Mouse (Mus musculus): ENCODE results near the gene Sh3d21. TPM values are rescaled to one million over a fixed set of nuclear protein-coding genes. Genes with fewer than 3 reads are reported as not detected.

Gene Sh3d21
- polyA plus RNA-seq, 1 experiment from 2014 or later = 30.7 TPM

DNA sequence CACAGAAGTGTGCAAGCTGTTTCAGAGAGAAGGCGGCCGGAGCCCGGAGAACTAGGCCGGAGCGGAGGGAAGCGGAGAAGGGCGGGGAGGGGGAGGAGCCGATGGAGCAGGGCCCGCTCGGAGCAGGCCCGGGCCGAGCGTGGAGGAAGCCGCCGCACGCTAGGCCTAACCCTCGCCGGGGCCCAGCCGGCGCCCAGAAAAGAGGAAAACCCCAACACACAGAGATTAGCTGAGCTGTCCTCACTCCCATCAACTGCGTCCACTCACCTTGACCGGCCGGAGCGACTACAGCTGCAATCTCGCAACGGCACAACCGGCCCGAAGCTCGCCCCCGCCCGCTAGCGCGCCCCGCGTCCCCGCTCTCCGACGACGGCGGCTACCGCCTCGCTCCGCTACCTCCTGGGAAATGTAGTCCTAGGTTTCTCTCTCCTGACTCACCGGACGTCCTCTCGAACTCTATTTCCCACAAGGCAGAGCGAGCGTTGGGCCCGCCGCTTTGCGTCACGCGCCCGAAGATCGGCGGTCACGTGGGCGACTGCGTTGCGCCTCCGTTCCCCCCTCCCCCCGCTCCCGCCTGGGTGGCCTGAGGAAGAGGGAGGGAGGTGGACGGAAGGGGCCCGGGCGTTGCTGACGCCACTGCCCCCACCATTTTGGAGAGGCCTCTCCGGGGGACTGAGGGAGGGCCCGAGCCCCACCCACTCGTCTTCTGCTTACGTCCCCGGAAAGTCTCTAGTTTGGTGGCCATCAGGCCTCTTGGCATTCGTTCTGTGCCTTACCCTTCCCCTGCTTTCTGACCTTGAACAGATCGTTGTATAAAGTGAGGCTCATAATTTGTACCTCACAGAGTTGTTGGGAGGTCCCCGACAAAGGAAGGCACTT, 39.3 kb upstream of the Sh3d21 start, which contains the start of gene Thrap3:
TSS of gene Thrap3 (minus strand) at position 458 of the 879 bp plus-strand sequence.
- H3K4me2 ChIP-seq (replicated peaks; ENCODE audit: low read depth, low read length) = peak within 1 kb of the TSS; percentile 65
- peak within 1 kb of the TSS; percentile 87 for H3K9ac ChIP-seq (replicated peaks; ENCODE audit: low read depth)
- H3K4me1 ChIP-seq (ENCODE audit: insufficient read depth, low read depth, low read length) = peaks cover 18% of the 10 kb centered on the region
- peak; percentile 98 for ATAC-seq
- whole genome bisulfite sequencing = under 1% methylated on average over 45 of the region's 75 CpGs
- peak; percentile 100 for DNase-seq (ENCODE audit: low spot score)
- TF ChIP-seq CTCF (IDR thresholded peaks at IDR 0.05) (no peak), EP300 (IDR thresholded peaks at IDR 0.05) (peak; percentile 87)
- H3K4me3 ChIP-seq (ENCODE audit: low read depth, low read length) = peak within 1 kb of the TSS; percentile 80
- H3K27ac ChIP-seq (ENCODE audit: low read length) = peak within 1 kb of the TSS; percentile 99
- no peaks in the 10 kb centered on the region for H3K27me3 ChIP-seq (replicated peaks; ENCODE audit: insufficient read depth, low read length)
- H3K36me3 ChIP-seq (ENCODE audit: insufficient read depth, low read length) = no peaks in the 10 kb centered on the region
- H3K9me3 ChIP-seq (ENCODE audit: low read length) = no peaks in the 10 kb centered on the region

DNA sequence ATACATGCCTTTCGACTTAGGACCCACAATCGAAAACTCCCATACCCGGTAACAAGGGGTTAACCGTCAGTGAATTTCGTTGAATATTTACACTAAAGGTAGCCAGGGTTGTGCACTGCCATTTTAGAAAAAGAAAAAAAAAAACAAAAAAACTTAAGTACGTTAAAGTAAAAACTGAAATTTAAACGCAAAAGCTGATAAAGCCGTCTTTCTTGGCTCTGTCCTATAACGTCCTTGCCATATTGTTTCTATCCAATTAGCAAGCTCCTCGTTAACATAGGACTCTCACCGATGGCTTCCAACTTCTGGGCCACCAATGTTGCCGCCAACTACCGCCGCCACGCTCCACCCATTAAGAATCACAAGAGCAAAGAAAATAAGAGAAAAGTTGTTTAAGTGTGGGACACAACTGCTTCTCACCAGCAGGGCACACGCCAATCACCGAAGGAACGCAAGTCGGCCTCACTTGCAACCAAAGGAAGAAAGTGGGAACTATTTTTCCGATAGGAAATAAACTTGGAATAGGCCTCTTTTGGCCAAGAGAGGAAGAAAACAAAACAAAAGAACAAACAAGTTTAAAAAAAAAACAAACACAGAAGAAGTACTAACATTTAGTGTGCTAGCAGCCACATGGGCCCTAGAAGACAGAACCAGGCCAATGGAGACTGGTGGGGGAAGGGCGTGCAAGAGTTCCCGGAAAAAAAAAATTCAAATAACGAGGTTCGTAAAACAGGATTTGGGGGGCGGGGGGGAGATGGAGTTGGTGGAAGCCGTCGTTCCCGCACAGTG, 38.4 kb upstream of the Sh3d21 start:
- Histone ChIP-seq H3K4me1 (ENCODE audit: insufficient read depth, low read depth, low read length) (peaks cover 19% of the 10 kb centered on the region), H3K4me3 (ENCODE audit: low read depth, low read length) (peak overlapping the region; percentile 80), H3K9me3 (ENCODE audit: low read length) (no peaks in the 10 kb centered on the region), H3K36me3 (ENCODE audit: insufficient read depth, low read length) (no peaks in the 10 kb centered on the region), H3K27ac (ENCODE audit: low read length) (peak overlapping the region; percentile 99), H3K9ac (replicated peaks; ENCODE audit: low read depth) (peak overlapping the region; percentile 87), H3K4me2 (replicated peaks; ENCODE audit: low read depth, low read length) (peak overlapping the region; percentile 65), H3K27me3 (replicated peaks; ENCODE audit: insufficient read depth, low read length) (no peaks in the 10 kb centered on the region)
- no peak for TF ChIP-seq EP300 (IDR thresholded peaks at IDR 0.05)
- TF ChIP-seq CTCF (IDR thresholded peaks at IDR 0.05) = peak; percentile 58
- DNase-seq (ENCODE audit: low spot score) (peak; percentile 89), ATAC-seq (no peak; the same call in 1 of the 2 replicates)
- under 1% methylated on average over 28 of the region's 28 CpGs for WGBS

DNA sequence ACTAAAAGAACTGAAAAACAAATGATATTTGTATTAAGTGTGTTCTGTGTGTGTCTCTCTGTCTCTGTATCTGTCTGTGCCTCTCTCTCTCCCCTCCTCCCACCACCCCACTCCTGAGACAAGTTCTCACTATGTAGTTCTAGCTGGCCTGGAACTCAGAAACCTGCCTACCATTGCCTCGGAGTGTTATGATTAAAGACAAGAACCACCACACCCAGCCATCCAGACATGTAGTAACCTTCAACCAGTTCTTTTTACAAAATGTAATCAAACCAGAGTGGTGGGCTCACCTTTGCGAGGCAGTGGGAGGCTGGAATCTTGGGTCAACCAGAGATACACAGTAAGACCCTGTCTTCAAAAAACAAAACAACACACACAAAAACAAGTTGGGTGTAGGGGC, 37.4 kb upstream of the Sh3d21 start:
- 6% methylated on average over 2 of the region's 2 CpGs for WGBS
- Histone ChIP-seq H3K4me3 (ENCODE audit: low read depth, low read length) (peak overlapping the region; percentile 80), H3K4me1 (ENCODE audit: insufficient read depth, low read depth, low read length) (peaks cover 19% of the 10 kb centered on the region), H3K36me3 (ENCODE audit: insufficient read depth, low read length) (no peaks in the 10 kb centered on the region), H3K27ac (ENCODE audit: low read length) (peak overlapping the region; percentile 99), H3K27me3 (replicated peaks; ENCODE audit: insufficient read depth, low read length) (no peaks in the 10 kb centered on the region), H3K9me3 (ENCODE audit: low read length) (no peaks in the 10 kb centered on the region), H3K9ac (replicated peaks; ENCODE audit: low read depth) (peak overlapping the region; percentile 87), H3K4me2 (replicated peaks; ENCODE audit: low read depth, low read length) (peak overlapping the region; percentile 65)
- no peak for ATAC-seq
- no peak for DNase-seq (ENCODE audit: low spot score)
- no peak for TF ChIP-seq EP300 (IDR thresholded peaks at IDR 0.05)
- no peak for TF ChIP-seq CTCF (IDR thresholded peaks at IDR 0.05)

DNA sequence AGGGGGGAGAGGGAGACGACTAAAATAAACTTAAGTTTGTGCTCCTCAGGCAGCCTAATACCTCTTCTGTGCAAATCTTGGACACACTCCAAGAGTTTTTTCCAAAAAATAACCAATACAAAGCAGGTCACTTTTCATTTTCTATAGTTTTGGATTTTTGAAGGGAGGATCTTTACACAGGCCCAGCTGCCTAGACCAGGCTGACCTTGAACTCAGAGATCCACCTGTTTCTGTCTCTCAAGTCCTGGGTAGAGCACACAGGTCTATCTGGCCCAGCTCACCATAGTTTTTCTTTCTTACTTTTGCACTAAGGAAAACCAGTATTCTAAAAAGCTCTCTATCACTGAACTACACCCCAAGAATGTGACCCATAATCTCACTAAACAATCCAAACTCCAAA, 36.7 kb upstream of the Sh3d21 start:
- Histone ChIP-seq H3K27ac (ENCODE audit: low read length) (no peak overlapping the region), H3K4me3 (ENCODE audit: low read depth, low read length) (peak overlapping the region; percentile 80), H3K27me3 (replicated peaks; ENCODE audit: insufficient read depth, low read length) (no peaks in the 10 kb centered on the region), H3K36me3 (ENCODE audit: insufficient read depth, low read length) (no peaks in the 10 kb centered on the region), H3K9me3 (ENCODE audit: low read length) (no peaks in the 10 kb centered on the region), H3K9ac (replicated peaks; ENCODE audit: low read depth) (peak overlapping the region; percentile 87; the same call in 1 of the 2 replicates), H3K4me1 (ENCODE audit: insufficient read depth, low read depth, low read length) (peaks cover 19% of the 10 kb centered on the region), H3K4me2 (replicated peaks; ENCODE audit: low read depth, low read length) (peak overlapping the region; percentile 65)
- ATAC-seq = no peak
- WGBS = 0% methylated on average over 1 of the region's 1 CpGs
- no peak for DNase-seq (ENCODE audit: low spot score)
- TF ChIP-seq CTCF (IDR thresholded peaks at IDR 0.05) (no peak), EP300 (IDR thresholded peaks at IDR 0.05) (no peak)

DNA sequence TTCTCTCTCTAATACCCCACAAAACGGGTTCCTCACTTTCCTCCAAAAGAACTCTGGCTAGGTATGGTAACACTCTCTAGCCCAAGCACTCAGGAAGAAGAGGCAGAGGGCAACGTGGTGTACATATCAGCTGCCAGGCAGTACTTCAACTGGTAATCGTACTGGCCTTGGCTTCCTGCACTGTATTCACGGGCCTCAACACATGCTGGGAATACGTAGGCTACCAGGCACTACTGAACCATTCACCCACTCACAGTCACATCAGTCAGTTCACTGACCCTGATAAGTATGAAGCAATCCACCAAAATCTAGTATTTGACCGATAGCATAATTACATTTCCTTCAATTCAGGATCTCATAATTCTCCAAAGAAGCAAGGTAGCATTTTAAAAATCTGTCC, 36.3 kb upstream of the Sh3d21 start:
- DNase-seq (ENCODE audit: low spot score) = peak; percentile 14
- H3K4me1 ChIP-seq (ENCODE audit: insufficient read depth, low read depth, low read length) = peaks cover 19% of the 10 kb centered on the region
- 36% methylated on average over 6 of the region's 6 CpGs for WGBS
- no peak for ATAC-seq
- H3K27ac ChIP-seq (ENCODE audit: low read length) = no peak overlapping the region
- TF ChIP-seq EP300 (IDR thresholded peaks at IDR 0.05) (no peak), CTCF (IDR thresholded peaks at IDR 0.05) (no peak)
- H3K4me3 ChIP-seq (ENCODE audit: low read depth, low read length) = no peak overlapping the region
- H3K9ac ChIP-seq (replicated peaks; ENCODE audit: low read depth) = 0 out of 2 replicates have a peak overlapping the region, but pooled peaks have one; percentile 5
- no peaks in the 10 kb centered on the region for H3K27me3 ChIP-seq (replicated peaks; ENCODE audit: insufficient read depth, low read length)
- no peaks in the 10 kb centered on the region for H3K36me3 ChIP-seq (ENCODE audit: insufficient read depth, low read length)
- H3K9me3 ChIP-seq (ENCODE audit: low read length) = no peaks in the 10 kb centered on the region
- peak overlapping the region; percentile 65 for H3K4me2 ChIP-seq (replicated peaks; ENCODE audit: low read depth, low read length)

DNA sequence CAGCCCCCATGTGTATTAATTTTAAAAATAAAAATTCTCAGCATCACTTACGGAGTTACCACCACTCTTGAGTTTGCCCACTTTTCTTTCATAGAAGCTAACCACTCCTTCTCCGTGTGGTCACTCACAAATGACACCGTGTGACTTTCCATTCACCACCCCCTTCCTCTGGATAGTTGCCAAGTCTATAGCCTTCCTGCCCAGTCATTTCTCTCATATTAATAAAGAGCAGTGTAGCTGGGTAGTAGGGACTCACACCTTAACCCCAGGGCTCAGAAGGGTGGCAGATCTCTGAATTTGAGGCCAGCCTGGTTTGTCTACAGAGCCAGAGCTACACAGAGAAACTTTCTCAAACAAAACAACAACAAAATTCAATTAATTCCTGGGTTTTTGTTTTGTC, 34.2 kb upstream of the Sh3d21 start:
- Histone ChIP-seq H3K27ac (ENCODE audit: low read length) (no peak overlapping the region), H3K9ac (replicated peaks; ENCODE audit: low read depth) (no peak overlapping the region)

More for the DNA sequence above, 34.2 kb upstream of the Sh3d21 start:
- H3K36me3 ChIP-seq (ENCODE audit: insufficient read depth, low read length) = peaks cover 11% of the 10 kb centered on the region
- DNase-seq (ENCODE audit: low spot score) (peak; percentile 61), ATAC-seq (no peak)
- H3K4me1 ChIP-seq (ENCODE audit: insufficient read depth, low read depth, low read length) = peaks cover 19% of the 10 kb centered on the region
- WGBS = 25% methylated on average over 3 of the region's 3 CpGs
- TF ChIP-seq EP300 (IDR thresholded peaks at IDR 0.05) = no peak
- TF ChIP-seq CTCF (IDR thresholded peaks at IDR 0.05) = no peak
- H3K9me3 ChIP-seq (ENCODE audit: low read length) = no peaks in the 10 kb centered on the region
- H3K4me3 ChIP-seq (ENCODE audit: low read depth, low read length) = no peak overlapping the region
- no peak overlapping the region for H3K4me2 ChIP-seq (replicated peaks; ENCODE audit: low read depth, low read length)
- H3K27me3 ChIP-seq (replicated peaks; ENCODE audit: insufficient read depth, low read length) = no peaks in the 10 kb centered on the region

All from lung, postnatal 0 days (tissue).